Mouse (Mus musculus): Measurements from ENCODE around the gene Sp6.

DNA sequence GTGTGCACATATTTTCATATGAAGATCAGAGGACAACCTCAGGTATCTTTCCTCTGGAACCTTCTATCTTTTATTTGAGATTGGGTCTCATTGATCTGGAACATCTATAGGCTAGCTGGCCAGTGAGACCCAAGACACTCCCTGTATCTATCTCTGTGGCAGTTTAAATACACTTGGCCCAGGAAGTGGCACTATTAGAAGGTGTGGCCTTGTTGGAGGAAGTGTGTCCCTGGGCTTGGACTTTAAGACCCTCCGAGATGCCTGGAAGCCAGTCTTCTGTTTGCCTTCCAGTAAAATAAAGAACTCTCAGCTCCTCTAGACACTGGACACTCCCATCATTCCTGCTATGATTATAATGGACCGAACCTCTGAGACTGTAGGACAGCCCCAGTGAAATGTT is 56.6 kb downstream of the Sp6 start:
- TF ChIP-seq POLR2A (IDR thresholded peaks at IDR 0.05; ENCODE audit: low read depth, low read length) = no peak
- TF ChIP-seq CTCF (conservative IDR thresholded peaks at IDR 0.05 in 1 of 2, IDR thresholded peaks at IDR 0.05 in 1 of 2; ENCODE audit: low read depth in 2 of 2, low read length in 2 of 2) = no peak
- no peak for TF ChIP-seq HCFC1 (IDR thresholded peaks at IDR 0.05; ENCODE audit: low read depth, low read length)
- no peak for TF ChIP-seq MXI1 (IDR thresholded peaks at IDR 0.05; ENCODE audit: low read depth, low read length)
- no peak for TF ChIP-seq EP300 (IDR thresholded peaks at IDR 0.05; ENCODE audit: low read length)
- TF ChIP-seq MYC (IDR thresholded peaks at IDR 0.05; ENCODE audit: low read depth, low read length) = no peak
- TF ChIP-seq ZMIZ1 (IDR thresholded peaks at IDR 0.05; ENCODE audit: low read depth, low read length) = no peak
- TF ChIP-seq POLR2AphosphoS2 (IDR thresholded peaks at IDR 0.05; ENCODE audit: low read depth, low read length) = no peak
- no peak for TF ChIP-seq MAX (IDR thresholded peaks at IDR 0.05; ENCODE audit: low read length)
- TF ChIP-seq TCF12 (IDR thresholded peaks at IDR 0.05; ENCODE audit: low read depth, low read length) = no peak
- TF ChIP-seq MAFK (IDR thresholded peaks at IDR 0.05; ENCODE audit: insufficient replicate concordance, low read length) = no peak
- TF ChIP-seq E2F4 (IDR thresholded peaks at IDR 0.05; ENCODE audit: insufficient replicate concordance, low read depth, low read length) = no peak
